Mouse (Mus musculus): ENCODE data around the gene 9430038I01Rik.
"Not testable (repeated sequence)": the region's sequence is repeated elsewhere in the genome, so short reads cannot be mapped to it uniquely, and the experiment has no call there.

Gene 9430038I01Rik

DNA sequence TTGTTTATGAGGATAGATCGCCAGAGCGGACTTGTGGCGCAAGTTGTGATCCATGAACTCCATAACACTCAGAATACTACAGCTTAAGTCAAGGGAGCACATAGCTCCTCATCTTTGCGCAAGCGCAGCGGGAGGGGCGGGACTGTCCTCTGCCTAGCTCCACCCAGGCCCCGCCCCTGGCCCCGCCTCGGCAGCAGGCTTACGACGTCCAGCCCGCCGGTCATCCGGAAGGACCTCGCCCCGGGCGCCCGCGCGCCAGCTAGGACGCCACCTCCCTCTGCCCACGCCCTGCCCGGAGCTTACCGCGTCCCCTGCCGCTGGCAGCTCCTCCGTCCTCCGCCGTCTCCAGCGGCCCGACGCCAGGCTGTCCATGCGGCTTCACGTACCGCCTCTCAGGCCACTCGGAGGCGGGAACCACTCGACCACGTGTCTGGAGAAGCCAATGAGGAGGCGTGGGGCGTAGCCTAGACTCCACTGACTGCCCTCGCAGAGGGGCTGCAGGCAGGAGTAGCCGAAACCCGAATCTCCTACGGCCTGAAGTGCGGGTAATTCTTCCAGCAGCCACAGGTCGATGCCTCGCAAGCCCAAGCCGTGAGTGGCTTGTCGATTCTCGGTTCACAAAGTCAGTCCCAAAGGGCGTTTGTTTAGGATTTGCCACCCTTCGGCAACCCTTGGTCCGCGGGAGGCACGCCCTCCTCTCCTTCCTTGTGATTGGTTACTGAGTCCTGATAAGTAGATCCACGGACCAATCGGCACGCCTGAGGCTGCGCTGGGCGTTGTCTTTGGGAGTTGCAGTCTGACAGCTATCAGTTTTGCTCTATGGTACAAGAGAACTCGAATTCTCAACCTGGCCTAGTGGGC, at the start of gene 9430038I01Rik:
Gene 9430038I01Rik (minus strand): TSS at position 426 of the 861 bp plus-strand sequence.
- in situ Hi-C loops (cut with MboI; ENCODE audit: low sequenced_read_pairs), result no loop called here

DNA sequence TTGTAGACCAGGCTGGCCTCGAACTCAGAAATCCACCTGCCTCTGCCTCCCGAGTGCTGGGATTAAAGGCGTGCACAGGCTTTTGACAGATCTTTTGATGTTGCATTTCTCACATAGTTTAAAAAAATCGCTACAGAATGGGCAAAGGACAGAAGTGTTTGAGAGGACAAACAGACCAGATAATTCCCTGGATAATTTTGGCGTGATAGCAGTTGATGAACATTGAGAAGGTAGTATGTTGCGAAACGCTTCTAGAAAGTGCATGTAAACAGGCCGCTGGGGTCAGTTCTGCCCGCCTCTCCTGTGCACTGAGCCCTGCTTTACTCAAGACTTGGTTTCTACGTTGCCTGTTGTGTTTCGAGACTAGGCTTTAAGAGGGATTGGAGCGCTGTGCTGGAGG, 34.8 kb upstream of the 9430038I01Rik start:
- in situ Hi-C loops (cut with MboI; ENCODE audit: low sequenced_read_pairs), result no loop called here

DNA sequence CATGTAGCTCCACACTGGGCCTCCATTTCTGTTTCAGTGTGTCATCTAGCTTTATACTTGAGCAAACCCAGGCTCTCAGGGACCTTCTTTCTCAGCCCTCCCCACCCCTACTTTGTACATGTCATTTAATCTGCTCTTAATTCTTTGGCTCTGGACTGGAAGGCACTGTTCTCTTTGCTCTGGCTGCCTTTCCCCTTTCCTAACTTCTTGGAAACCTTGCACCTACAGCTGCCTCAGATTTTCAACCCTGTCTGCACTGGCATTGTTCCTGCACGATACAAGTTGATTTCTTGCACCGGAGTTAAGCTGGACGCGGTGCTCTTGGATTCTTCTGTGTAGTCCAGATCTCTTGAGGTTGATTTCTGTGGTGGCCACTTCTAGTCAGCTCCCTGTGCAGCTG, 32.4 kb upstream of the 9430038I01Rik start:
- in situ Hi-C loops (cut with MboI; ENCODE audit: low sequenced_read_pairs), result no loop called here

DNA sequence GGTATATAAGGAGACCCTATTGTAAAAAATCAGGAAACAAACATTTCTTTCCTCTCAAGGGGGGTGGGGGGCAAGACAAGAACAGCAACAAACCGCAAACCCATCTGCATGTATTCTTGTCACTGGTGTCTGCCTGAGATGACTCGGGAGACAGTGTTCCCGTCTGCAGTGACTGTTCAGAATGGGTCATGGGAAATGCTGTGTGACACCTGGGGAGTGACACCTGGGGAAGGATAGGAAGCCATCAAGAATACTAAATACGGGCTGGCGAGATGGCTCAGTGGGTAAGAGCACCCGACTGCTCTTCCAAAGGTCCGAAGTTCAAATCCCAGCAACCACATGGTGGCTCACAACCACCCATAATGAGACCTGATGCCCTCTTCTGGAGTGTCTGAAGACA, 28.4 kb upstream of the 9430038I01Rik start:
- in situ Hi-C loops (cut with MboI; ENCODE audit: low sequenced_read_pairs), result not testable (repeated sequence)

DNA sequence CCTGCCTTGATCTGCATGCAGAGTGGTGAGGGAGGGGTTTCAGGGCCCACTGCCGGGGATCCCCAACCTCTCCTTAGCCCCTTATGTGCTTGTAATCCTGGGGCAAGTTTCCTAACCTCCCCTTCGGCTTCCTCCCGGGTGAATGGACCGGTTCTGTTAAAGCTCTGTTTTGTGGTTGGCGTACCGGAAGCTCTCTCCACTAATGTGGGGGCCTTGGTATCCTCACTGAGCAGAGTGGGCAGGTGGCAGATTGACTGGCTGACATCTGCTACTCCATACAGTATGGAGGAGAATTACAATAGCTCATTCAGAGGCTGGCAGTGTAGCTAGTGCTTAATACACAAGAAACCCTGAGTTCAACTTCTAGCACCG, 27.6 kb upstream of the 9430038I01Rik start:
- in situ Hi-C loops (cut with MboI; ENCODE audit: low sequenced_read_pairs), result no loop called here

DNA sequence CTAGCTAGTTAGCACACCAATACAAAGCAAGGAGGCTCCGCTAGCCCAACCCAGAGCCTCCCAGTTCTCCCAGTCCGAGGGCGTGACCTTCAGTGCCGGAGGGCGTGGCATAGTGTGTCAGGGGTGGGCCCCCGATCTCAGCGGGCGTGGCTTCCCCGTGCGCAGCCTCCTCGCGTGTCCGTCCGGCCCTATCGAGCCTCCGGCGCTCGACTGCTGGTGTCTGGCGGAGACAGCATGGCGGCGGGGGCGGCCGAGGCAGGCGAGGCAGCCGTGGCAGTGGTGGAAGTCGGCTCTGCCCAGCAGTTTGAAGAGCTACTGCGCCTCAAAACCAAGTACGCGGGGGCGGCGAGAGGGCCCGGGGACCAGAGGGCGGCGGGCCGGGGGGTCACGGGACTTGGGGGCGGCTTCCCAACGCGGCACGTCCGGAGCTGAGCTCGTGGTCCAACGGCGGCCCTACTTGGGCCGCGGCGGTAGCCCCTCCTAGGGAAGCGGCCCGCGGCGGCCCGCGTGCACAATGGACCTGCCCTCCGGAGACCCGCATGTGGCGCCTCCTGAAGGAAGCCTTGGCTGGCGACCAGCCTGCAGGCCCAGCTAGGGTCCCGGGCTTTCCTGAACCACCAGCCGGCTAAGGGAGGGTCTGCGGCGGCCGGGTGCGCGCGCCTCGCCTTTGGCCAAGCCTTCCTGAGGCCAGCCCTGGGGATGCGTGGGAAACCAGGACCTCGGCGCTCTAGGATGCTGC, 27.0 kb upstream of the 9430038I01Rik start, which contains the start of gene Glrx3:
Gene Glrx3 (plus strand): TSS at position 175 of the 739 bp plus-strand sequence.
- in situ Hi-C loops (cut with MboI; ENCODE audit: low sequenced_read_pairs), result no loop called here

DNA sequence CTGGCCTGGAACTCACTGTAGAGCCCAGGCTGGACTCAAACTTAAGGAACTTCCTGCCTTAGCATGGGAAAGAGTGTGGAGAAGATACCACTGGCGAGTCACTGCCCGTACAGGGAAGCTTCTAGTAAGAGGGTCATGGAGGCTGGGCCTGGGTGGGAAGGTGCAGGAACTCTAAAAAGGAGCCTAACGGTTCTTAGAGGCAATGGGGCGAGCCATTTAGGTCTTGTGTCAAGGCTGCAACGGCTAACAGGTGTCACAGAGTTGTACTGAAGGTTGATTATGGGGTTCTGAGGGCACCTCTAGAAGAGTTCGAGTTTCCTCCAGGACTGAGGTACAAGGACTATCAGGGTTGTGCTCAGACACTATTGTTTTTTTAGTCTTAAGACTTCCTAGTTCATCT, 26.3 kb upstream of the 9430038I01Rik start:
- in situ Hi-C loops (cut with MboI; ENCODE audit: low sequenced_read_pairs), result no loop called here

DNA sequence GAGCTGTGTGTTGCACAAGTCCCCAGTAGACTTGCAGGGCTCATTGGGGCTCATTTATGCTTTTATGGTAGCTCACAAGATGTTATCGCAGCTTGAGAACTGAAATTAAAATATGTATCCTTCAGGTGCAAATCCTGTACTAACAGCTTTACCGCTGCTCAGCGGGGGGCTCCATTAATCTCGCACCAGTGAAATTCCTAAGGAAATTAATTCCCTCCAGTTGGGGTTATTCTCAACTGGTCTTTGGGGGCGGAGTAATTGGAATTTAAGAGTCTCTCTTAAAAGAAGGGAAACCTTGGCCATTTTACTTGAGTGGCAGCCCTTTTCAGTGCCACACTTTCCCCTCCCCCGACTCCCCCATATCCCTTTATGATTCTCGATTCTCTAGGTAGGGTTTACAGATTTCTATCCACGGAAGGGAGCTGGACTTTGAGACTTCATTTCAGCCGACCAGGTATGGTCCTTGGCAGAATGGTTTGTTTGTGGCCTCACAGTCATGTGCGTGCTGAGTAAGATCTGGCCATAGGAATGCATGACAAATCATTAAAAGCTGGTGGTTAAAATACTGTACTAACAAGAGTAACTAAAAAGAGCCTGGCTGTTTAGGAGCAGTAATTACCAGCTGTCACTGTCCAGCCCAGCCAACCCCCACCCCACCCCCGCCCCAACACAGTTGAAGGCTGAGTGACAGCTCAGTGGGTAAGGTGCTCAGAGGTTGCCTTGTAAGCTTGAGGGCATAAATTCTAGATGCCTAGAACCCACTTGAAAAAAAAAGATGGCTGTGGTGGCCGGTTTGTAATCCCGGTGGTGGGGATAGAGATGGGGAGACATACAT, 21.4 kb upstream of the 9430038I01Rik start:
- in situ Hi-C loops (cut with MboI; ENCODE audit: low sequenced_read_pairs), result no loop called here

DNA sequence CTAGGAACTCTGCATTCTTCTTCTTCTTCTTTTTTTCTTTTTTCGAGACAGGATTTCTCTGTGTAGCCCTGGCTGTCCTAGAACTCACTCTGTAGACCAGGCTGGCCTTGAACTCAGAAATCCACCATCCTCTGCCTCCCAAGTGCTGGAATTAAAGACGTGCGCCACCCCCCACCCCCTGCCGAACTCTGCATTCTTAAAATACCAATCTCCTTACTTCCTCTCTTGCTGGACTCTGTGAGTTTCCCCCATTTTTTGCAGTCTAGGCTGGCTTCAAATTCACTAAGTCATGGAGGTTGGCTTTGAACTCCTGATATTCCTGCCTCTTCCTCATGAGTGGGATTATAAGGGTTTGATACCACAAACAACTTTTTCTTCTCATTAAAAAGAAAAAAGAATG, 16.1 kb upstream of the 9430038I01Rik start:
- in situ Hi-C loops (cut with MboI; ENCODE audit: low sequenced_read_pairs), result no loop called here

DNA sequence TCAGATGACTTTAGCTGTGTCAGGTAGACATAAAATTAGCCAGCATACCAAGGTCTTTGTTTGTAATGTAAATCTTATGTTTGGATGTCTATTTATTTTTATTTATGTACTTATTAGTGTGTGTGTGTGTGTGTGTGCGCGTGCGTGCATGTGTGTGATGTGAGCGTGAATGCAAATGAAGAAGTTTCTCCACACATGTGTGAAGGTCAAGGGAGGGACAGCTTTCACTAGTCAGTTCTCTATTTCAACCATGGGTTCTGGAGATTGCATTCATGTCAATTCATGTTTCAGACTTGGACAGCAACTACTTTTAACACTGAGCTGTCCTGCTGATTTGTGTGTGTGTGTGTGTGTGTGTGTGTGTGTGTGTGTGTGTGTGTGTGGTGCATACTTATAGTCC, 10.7 kb upstream of the 9430038I01Rik start:
- in situ Hi-C loops (cut with MboI; ENCODE audit: low sequenced_read_pairs), result no loop called here

DNA sequence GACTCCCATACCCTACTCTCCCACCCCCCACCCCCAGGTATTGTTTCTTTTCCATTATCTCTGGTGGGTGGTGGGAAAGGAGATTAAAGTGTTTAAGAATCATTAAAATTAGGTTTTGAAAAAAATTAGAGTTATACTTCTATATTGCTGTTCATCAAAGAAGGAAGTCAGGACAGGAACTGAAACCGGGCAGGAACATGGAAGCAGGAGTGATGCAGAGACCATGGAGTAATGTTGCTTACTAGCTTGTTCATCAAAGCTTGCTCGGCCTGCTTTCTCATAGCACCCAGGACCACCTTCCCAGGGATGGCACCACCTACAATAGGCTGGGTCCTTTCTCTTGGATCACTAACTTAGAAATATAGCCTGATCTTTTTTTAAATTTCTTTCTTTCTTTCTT, 10.0 kb upstream of the 9430038I01Rik start:
- in situ Hi-C loops (cut with MboI; ENCODE audit: low sequenced_read_pairs), result no loop called here

DNA sequence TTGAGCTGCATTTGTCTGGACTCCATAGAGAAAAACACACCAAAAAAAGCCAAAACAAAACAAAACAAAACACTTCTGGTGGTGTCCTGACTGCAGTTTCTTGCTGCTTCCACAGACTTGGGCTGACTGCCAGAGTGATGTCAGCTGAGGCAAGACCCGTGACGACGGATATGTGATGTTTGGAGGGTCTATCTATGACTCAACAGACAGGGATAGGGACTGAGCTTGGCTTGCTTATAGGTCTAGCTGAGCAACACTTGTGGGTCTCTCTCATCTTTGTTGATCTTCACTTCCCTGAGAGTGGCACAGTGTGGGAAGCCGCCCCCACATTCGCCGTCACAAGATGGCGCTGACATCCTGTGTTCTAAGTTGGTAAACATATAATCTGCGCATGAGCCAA, 4.1 kb upstream of the 9430038I01Rik start:
- in situ Hi-C loops (cut with MboI; ENCODE audit: low sequenced_read_pairs), result no loop called here

DNA sequence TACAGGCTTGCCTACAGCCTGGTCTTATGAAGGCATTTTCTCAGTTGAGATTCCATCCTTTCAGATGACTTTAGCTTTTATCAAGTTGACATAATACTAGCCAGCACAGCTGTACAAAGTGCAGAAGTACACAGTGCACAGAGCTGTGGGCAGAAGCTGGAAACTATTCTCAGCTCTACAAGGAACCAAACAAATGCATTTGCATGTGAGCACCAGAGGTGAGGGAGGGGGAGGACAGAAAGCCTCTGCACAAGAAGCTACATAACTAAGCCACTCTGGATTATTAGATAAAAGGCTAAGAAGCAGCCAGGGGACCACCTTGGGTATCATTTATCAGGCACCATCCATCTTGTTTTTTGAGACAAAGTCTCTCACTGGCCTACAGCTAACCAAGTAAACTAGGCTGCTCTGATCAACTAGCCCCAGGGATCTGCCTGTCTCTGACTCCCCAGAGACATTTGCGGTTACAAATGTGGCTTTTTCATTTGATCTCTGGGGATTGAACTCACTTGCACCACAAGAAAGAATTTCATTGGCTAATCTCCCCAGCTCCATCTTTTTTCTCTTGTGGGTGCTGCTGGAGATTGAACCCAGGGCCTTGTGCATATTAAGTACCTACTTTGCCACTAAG, 3.0 kb downstream of the 9430038I01Rik start:
- in situ Hi-C loops (cut with MboI; ENCODE audit: low sequenced_read_pairs), result no loop called here

DNA sequence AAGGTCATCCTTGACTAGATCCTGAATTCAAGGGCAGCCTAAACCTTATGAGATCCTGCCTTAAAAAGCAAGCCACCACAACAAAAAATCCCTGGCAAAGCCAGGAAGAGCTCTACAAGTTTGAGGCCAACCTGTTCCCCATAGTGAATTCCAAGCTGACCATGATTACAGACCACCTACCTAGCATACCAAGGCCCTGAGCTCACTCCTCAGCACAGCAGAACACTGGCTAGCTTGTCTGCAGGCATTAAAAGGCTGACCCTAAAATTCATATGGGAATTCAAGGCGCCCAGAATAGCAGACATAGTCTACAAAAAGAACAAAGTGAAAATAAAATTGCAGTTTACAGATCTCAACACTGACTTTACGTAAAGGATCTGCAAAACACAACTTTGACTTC, 6.4 kb downstream of the 9430038I01Rik start:
- in situ Hi-C loops (cut with MboI; ENCODE audit: low sequenced_read_pairs), result no loop called here

DNA sequence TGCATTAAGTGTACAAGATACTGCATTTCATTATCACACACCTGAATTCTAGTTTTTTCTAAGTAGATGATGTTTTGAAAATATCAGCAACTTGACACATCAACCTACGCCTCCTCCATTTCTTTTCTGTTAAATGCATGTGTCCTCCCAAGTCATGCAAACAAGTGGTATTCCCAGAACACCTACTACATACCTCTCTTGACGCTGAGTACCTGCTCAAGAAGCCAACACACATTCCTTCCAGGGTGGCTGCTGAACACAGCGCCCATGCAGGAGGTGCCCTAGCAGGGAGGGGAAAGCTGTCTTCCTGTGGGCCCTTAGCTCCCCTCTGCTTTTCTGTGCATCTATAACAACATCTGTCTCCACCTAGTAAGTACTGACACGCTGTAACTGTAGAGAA, 11.6 kb downstream of the 9430038I01Rik start:
- in situ Hi-C loops (cut with MboI; ENCODE audit: low sequenced_read_pairs), result no loop called here

DNA sequence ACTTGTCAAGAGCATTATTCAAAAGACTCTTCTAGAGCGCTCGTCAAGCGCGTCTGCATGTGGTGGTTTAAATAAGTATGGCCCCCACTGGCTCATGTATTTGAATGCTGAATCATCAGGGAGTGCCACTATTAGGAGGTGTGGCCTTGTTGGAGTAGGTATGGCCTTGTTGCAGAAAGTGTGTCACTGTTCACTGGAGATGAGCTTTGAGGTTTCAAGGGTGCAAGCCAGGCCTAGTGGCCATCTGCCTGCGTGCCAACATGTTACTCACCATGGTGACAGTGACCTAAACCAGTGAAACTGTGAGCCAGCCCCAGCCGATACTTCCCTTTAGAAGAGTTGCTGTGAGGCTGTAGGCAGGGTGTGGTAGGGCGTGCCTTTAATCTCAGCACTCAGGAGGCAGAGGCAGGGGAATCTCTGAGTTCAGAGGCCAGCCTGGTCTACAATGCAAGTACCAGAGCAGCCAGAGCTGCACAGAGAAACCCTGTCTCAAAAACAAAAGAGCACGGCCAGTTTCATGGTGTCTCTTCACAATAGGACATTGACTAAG, 13.1 kb downstream of the 9430038I01Rik start:
- in situ Hi-C loops (cut with MboI; ENCODE audit: low sequenced_read_pairs), result no loop called here

DNA sequence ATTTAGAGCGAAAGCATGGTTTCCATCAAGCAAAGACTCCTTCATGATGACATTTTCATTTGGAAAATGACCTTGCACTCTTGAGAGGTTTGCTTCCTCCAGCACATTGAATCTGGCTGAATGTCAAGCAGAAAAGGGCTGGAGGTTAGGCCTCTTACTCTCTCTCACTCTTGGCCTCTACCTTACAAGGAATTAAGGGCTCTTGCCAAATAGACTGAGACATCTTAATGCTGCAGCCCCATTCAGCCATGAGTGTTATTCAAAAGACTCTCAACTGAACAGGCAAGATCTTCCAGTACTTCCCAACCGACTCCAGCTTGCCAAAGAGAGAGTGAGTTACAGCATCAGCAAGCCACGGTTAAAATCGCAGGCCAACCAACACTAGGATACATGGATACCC, 15.1 kb downstream of the 9430038I01Rik start:
- in situ Hi-C loops (cut with MboI; ENCODE audit: low sequenced_read_pairs), result no loop called here

DNA sequence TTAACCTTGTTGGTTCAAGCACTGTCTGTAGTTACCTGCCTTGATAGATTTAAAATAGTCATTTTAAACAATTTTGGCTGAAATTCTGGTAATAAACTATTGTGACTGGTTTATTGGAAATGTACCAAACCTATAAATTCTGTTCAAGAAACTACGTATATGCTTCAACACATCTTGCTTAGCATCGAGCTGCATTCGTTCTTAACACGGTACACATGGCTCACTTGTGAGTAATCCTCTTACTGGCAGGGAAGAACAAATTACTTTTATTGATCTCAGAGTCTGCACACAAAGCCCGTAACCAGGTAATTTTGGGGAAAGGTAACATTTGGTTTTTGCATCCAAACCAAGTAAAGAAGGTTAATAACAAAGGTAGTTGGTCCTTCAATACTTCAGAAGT, 22.7 kb downstream of the 9430038I01Rik start:
- in situ Hi-C loops (cut with MboI; ENCODE audit: low sequenced_read_pairs), result no loop called here

DNA sequence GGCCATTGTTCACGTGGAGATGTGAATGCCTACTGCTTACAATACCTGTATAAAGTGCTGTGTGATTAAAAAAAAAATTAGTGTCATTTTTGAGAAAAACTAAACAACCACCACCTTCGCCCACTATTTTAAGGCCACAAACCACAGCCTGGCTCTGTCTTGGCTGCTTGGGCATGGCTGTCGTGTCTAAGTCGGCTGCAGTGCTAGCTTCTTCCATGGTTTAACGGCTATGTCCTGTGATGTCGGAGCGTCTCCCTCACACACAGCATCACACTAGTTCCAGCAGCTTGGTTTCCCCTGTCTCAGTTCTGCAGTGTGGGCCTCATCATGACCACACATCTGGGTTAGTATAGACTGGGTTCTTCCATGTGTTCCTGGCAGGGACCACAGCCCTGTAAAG, 35.6 kb downstream of the 9430038I01Rik start:
- in situ Hi-C loops (cut with MboI; ENCODE audit: low sequenced_read_pairs), result no loop called here

DNA sequence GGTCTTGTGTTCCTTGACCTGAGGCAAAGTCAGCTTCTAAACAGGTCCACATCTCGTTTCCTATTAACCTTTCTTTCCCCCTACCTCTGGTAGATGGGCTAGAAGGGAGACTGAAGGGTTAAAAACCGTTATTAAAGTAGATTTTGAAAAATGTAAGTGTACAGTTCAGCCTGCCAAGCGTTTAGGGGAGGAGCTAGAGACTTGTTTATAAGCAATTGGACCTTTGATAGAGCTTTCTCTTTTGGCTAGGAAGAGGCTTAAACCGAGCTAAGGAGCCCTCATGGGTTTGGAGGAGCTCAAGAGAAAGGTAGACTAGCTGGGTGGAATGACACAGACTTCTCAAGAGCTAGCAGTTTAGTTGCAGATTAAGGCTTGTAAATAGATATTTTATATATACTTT, 38.8 kb downstream of the 9430038I01Rik start:
- in situ Hi-C loops (cut with MboI; ENCODE audit: low sequenced_read_pairs), result no loop called here

DNA sequence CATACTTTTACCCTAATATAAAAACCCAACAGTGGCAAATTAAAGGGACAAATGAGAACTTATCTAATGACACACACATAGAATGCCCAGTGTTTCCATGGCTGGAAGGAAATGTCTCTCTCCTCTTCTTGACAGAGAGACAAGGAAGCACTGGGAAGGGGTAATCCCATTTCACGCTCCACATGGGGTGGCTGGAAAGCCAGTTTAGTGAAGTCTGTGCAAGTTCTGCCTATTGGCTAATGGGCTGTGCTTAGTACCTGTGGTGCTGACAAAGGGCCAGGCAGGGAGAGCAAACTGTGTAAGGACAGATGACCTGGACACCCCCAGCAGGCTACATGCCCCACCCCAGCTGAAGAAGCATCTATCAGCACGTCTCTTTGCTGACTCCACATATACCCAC, 40.4 kb downstream of the 9430038I01Rik start:
- in situ Hi-C loops (cut with MboI; ENCODE audit: low sequenced_read_pairs), result no loop called here

Measured in CH12F3 (cell line).